Mouse (Mus musculus): ENCODE data around the gene Hat1.

DNA sequence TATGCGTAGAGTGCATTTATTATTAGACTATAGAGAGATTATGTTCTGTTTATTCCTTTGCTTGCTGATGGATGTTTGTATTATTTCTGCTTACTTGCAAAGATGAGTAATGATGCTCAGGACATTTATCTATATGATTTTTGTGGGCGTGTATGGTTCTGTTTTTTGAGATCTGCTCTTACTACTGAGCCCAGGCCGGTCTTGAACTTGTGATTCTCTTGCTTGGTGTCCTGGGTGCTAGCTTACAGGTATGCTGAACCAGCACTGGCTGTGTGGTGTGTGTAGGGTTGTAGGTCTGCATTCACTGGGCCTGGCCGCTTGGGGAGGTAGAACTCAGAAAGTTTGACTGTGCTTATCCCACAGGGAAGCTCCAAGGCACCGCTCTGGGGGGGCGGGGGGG is 72.4 kb downstream of the Hat1 start:
- no peak for TF ChIP-seq CTCF (IDR thresholded peaks at IDR 0.05; ENCODE audit: low read depth)
- no peak for TF ChIP-seq EP300 (optimal IDR thresholded peaks at IDR 0.05)
